Mouse (Mus musculus) embryonic fibroblast, embryonic 13.5 days (primary cell): ENCODE data around the gene Map3k13.

ENCODE experiments used
- CTCF ChIP-seq: IDR thresholded peaks from 2 replicates; pipeline ENCODE4 v1.5.1; 2011; ENCODE audit warnings: mild to moderate bottlenecking, control low read depth, low read length, moderate library complexity, borderline replicate concordance; ENCODE audit not compliant: insufficient read depth
- POLR2A ChIP-seq: IDR thresholded peaks from 2 replicates; pipeline ENCODE4 v1.6.1; 2011; ENCODE audit warnings: low read depth, mild to moderate bottlenecking, control low read depth, low read length, moderate library complexity

- no peak for TF ChIP-seq CTCF
- no peak for TF ChIP-seq POLR2A
Observed at GRCm38 (mm10) chr16:21887601-21888000, 93.5 kb downstream of the Map3k13 start.
